Mouse (Mus musculus): Measurements from ENCODE around the gene Msh6.
A peak's percentile ranks its signal among the peaks of the same experiment; 100 is the strongest.
"Not testable (repeated sequence)": the region's sequence is repeated elsewhere in the genome, so short reads cannot be mapped to it uniquely, and the experiment has no call there.

Msh6 gene

GRCm38 (mm10) chr17:87974629-87975228, at the start of gene Msh6:
Gene Msh6, plus strand, starts transcription at chr17:87975062.
- peak; percentile 72 for DNase-seq (ENCODE audit: low spot score)

GRCm38 (mm10) chr17:87934326-87934725, 40.5 kb upstream of the Msh6 start:
- DNase-seq (ENCODE audit: low spot score), result no peak

DNA sequence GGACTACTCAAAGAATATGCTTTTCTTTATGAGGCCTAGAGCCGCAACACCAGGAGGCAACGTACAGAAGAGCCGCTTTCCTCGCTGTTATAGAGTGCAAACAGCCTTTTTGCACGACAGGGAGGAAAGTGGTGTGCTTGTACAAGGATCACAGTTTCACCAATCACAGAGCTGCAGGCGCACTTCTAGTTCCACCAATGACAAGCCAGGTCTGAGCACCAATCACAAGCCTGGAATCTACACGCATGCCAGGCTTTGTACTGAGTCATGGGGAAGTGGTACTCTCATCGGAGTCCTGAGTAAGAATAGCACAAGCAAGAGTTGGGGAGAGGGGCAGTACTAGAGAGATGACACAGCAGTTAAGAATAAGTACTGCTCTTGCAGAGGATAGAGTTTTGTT, 40.1 kb upstream of the Msh6 start:
- no peak for DNase-seq (ENCODE audit: low spot score)

DNA sequence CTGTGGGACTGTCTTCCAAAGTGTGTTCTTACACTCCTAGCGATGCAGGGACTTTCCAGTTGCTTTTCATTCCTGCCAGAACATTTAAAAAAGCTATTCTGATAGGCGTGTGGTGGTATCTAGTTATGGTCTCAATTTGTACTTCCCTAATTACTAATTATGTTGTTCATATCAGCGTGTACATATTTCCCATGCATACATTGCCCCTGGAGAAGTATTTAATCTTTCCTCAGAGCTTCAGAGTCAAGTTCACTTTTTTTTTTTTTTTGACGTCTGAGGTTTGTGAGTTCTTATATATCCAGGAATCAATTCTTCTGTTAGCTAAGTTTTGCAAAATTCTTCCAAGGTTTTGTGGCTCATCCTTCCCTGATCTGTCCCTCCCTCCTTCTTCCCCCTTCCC, 38.7 kb upstream of the Msh6 start:
- no peak for DNase-seq (ENCODE audit: low spot score)

DNA sequence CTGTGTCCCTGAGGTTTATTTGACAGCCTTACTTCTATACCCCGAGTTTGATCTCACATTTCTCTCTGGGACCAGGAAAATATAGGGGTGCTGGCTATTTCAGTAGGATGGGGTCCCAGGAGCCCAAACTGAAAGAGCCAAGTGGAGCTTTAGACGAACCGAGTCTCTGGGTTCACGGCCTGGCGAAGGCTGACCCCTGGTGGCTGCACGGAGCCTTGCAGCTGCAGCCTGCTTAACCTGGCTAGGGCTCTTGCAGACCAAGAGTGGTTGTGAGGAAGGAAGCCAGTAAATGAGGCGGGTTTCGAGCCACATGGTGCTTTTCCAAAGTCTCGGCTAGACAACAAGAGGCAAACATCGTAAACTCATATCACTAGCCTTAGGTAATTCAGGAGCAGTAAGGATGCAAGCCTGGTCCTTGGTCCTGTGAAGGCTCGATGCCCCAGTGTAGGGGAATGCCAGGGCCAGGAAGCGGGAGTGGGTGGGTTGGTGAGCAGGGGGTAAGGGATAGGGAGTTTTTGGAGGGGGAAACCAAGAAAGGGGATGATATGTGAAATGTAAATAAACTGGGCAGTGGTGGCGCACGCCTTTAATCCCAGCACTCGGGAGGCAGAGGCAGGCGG, 25.8 kb upstream of the Msh6 start:
- DNase-seq (ENCODE audit: low spot score), result peak; percentile 78

DNA sequence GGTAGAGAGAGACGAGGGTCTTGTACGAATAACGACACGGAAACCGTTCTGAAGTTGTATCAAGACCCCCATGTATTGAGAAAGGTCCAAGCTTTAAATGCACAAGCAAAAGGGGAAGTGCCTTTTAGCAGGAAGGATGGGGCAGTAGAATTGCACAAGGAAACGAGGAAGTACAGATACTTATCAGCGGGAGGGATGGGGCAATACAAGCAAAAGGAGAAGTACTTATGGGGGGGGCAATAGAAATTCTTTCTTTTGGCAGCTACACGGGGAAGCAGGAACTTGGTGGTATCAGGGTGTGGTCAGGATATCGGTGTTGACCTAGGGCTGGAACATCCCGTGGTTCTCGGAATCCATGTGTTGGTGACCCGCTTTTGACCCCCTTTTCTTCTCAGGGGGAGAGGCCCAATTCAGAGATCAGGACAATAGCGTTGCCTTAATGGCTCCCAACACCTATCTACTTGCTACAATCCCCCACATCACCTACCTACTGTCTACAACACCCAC, 20.2 kb upstream of the Msh6 start:
- not testable (repeated sequence) for DNase-seq (ENCODE audit: low spot score)

DNA sequence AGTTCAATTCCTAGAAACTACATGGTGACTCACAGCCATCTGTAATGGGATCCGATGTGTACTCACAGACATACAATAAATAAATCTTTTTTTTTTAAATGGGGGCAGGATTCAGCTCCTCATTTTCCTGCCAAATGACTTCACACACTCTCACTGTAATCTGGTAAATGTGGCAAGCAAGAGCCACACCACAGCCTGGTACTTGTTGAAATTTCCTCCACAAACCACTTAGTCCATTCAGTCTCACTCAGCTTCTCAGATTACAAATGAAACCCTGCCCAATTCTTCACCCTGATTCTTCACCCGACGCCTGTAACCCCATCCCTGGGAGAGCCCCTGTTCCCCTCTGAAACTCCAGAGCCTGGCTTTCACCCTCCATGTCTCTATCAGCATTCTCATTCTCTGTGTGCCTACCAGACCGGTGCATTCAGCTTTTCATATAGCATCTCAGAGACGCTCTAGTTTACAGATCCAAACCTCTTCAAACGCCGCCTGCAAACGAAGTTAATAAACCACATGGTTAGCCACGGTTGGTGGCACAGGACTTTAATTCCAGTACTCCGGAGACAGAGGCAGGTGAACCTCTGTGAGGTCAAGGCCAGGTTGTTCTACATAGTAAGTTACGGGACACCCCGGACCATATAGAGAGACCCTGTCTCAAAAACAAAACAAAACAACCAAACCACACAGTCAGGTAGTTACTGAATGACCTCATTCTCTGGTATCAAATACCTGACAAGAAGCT, 17.6 kb upstream of the Msh6 start:
- no peak for DNase-seq (ENCODE audit: low spot score)

GRCm38 (mm10) chr17:87958283-87958682, 16.6 kb upstream of the Msh6 start:
- DNase-seq (ENCODE audit: low spot score), result no peak

GRCm38 (mm10) chr17:87959406-87959805, 15.5 kb upstream of the Msh6 start:
- DNase-seq (ENCODE audit: low spot score), result not testable (repeated sequence)

- DNase-seq (ENCODE audit: low spot score), result not testable (repeated sequence)
Observed at GRCm38 (mm10) chr17:87959931-87960330, 14.9 kb upstream of the Msh6 start.

DNA sequence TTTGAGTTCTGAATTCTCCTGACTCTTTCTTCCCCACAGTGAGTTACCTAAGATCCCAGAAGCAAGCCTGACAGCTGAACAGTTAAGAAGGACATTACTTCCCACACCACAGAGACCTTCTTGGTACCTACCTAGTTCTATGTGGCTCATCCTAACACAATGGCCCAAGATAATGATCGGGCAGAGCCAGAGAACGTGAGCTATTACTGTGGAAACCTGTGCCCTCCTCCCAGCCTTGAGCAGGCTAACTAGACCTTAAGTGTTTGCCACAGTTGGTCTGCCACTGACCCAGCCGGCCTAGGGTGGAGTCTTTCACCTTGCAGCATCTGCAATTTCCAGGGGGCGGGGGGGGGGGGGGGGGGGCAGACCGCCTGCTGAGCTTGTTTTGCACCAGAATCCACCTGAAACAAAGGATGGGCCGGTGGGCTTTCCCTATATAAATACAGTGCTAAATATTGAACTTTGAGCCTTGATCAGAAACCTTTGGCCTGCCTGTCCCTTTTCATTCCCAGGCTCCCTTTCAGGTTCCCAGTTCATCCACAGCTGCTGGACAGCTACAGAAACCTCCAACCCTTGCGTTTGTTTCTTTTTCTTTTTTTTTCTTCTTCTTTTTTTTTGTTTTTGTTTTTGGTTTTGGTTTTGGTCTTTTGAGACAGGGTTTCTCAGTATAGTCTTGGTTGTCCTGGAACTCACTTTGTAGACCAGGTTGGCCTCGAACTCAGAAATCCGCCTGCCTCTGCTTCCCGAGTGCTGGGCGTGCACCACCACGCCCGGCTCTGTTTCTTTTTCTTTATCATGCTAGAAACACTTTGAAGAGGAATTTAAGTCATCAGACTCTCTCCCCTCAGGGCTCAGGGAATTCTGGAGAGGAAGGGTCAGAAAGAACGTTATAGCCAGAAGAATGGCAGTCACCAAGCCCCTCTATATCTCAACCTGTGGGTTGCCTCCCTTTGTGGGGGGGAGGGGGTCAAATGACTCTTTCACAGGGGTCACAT, 11.5 kb upstream of the Msh6 start:
- DNase-seq (ENCODE audit: low spot score), result no peak

DNA sequence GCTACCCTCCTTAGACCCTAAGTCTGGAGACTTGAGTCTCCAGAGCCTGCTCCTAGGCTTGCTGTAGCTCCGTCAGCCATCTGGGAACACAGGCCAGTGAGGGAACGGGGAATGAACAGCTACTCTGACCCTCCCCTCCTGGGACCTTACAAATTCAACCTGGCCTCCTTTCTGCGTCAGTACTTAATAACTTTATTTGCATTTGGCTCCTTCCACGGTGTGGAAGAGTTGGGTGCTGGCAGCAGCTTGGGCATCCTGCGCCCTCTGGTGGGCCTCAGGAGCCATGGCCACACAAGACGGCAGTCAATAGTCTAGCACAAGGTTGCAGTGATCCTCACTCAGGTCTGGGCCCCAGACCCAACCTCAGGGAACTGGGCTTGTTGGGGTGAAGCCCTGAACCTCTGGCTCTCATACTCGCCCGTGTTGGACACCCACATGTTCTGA, 6.4 kb upstream of the Msh6 start:
- not testable (repeated sequence) for DNase-seq (ENCODE audit: low spot score)

- DNase-seq (ENCODE audit: low spot score), result not testable (repeated sequence)
Observed at GRCm38 (mm10) chr17:87971696-87972591, 2.9 kb upstream of the Msh6 start.

DNA sequence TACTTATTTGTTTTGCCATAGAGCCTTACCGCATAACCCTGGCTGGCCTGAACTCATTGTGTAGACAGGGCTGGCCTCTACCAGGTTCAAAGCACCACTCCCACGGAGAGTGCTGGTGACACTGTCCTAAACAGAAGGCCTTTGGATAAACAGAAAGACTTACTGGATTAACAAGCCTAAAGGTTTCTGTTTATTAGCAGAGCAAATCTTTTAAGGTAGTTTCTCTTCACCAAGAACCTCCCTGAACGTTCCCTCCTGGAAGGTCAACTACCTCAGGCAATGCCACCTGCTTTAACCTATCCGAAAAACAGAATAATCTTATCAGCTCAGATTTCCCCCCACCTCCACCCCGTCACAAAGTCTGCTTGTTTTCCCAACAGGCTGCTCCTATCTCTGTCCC, 2.0 kb upstream of the Msh6 start:
- no peak for DNase-seq (ENCODE audit: low spot score)

DNA sequence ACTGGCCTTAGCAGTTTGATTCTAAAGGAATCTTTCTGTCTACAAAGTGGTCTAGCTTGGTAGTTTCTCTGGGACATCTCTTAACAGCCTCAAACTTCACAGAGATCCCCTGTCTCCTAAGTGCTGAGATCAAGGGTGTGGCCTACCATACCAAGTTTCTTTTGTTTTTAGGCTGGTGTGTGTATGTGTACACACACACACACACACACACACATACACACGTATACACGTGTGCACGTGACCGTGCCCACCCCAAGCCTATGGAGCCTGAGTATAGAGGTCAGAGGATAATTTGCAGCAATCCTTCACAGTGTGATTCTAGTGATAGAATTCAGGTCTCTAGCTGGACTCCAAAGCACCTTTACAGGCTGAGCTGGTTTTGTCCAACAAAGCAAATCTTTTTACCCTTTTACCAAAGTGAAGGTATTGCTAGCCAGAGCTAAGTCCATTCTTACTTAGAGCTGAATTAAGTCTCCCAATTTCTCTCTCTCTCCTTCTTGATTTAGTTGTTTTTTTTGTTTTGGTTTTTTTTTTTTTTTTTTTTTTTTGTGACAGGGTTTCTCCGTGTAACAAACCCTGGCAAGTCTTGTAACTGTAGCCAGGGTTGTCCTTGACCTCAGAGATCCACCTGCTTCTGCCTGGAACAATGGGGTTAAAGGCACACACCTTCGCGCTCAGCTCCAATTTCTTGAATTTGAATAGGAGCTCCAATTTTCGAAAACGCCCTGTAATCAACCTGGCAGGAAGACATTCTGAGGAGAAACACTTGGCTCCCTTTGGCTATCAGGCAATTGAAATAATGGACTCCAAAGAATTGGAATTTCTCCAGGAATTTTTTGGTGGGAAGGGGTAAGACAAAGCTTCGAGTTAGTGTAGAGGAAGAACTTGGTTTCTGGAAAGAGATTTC, 1.3 kb upstream of the Msh6 start:
- no peak for DNase-seq (ENCODE audit: low spot score)

DNA sequence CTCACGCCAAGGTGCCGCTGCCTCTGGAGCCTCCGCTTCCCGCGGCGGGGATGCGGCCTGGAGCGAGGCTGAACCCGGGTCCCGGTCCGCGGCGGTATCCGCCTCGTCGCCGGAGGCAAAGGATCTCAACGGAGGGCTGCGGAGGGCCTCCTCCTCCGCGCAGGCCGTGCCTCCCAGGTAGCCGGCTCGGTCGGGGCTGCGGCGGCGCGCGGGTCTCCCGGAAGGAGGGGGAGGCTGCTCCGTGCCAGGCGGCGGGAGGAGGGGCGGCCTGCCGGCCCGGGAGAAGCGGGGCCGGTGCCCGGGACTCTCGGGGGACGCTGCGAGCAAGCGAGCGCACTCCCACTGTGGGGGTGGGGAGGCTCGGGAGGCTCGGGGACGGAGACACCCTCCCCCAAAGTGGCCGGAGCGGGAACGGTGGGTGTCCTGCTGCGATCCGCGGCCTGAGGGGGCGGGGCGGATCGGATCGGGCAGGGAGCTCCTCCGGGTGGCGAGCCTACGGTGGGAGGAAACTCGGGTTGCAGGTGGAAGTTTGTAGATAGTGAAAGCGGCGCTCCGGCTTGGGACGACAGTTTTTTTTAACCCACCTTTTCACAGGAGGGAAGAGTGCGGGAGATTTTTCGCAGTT, 479 bp downstream of the Msh6 start:
- peak; percentile 49 for DNase-seq (ENCODE audit: low spot score)

DNA sequence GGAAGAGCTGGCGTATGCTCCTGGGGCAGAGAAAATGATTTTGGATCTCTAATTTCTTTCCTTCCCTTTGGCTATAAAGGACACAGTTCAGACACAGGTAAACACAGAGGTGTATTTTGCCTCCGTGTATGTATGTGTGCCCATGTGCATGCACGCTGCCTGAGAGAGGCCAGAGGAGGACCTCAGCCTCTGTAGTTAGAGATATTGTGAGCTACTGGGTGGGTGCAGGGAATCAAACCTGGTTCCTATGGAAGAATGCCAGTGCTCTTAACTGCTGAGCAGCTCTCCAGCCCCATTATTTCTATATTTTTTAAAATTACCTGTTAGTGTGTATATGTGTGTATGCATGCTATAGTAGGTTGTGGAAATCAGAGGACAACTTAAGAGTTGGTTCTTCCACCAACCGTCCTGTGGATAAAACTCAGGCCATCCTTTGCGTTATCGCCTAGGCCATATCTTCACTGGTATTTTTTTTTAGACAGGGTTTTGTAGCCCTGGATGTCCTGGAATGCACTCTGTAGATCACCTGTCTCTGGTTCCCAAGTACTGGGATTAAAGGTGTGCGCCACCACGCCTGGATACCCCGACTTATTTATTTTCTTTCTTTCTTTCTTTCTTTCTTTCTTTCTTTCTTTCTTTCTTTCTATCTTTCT, 1.4 kb downstream of the Msh6 start:
- no peak for DNase-seq (ENCODE audit: low spot score)

GRCm38 (mm10) chr17:87976927-87977326, 2.1 kb downstream of the Msh6 start:
- DNase-seq (ENCODE audit: low spot score), result not testable (repeated sequence)

DNA sequence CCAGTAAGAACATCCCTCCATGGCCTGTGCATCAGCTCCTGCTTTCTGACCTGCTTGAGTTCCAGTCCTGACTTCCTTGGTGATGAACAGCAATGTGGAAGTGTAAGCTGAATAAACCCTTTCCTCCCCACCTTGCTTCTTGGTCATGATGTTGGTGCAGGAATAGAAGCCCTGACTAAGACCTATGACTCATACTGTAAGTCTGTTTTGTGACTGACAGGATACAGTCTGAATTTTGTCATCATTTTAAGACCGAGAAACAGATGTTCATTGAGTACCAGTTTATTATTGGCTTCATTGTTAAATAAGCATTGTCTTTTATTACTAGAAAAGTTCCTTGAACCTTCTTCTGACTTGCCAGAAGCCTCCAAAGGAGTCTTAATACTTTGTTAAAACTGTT, 4.8 kb downstream of the Msh6 start:
- not testable (repeated sequence) for DNase-seq (ENCODE audit: low spot score)
